Mouse (Mus musculus) adrenal gland, postnatal 25 days (tissue): ENCODE data around the gene Ltbp3. TPM values are rescaled to one million over a fixed set of nuclear protein-coding genes. Genes with fewer than 3 reads are reported as not detected.

Source experiments
- DNase-seq: peaks from one replicate; pipeline ENCODE4 v3.0.0; 2021; ENCODE audit warnings: mixed read lengths
- total RNA-seq: library from RNA; stranded (reverse); gene quantifications from 2 replicates; pipeline ENCODE4 v1.2.3, GENCODE M21; 2021

Gene Ltbp3
- total RNA-seq, 1 experiment from 2014 or later = 334 TPM

- peak; percentile 74 for DNase-seq
Observed at GRCm38 (mm10) chr19:5724549-5724941, 16.2 kb upstream of the Ltbp3 start.

GRCm38 (mm10) chr19:5725029-5725707, 15.5 kb upstream of the Ltbp3 start:
- no peak for DNase-seq

GRCm38 (mm10) chr19:5725767-5726515, 14.8 kb upstream of the Ltbp3 start, which contains the start of gene Ehbp1l1:
Ehbp1l1 (minus strand) TSS chr19:5726317.
- DNase-seq = peak; percentile 85

DNA sequence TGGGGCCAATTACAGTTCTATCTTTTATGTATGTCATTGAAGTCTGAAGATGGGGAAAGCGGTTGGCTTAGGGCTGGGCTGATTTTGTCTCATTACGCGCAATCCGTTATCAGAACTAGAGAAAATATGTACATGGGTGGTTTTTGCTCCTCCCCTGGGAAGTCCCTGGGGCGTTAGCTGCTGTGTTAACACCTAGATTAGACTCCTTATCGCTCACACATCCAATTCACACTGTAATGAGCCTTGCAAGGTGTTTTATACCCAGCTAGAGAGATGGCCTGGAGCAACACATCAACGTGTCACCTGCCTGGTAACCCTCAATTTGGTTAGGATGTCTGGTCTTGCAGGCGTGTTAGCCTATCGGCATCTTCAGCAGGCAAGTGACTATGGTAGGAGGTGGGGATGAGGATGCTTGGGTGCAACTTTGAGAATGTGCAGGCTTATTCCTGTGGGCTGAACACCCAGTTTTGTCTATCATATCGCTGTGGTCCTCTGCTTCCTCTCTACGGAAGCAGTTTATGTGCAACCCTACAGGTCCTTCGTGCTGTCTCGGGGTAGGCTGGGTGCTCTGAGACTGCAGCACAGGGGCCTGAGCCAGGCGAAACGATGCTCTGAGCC, 13.6 kb upstream of the Ltbp3 start:
- DNase-seq = no peak

GRCm38 (mm10) chr19:5727701-5728100, 13.0 kb upstream of the Ltbp3 start:
- peak; percentile 89 for DNase-seq

- peak; percentile 70 for DNase-seq
Observed at GRCm38 (mm10) chr19:5728631-5729443, 11.9 kb upstream of the Ltbp3 start.

DNA sequence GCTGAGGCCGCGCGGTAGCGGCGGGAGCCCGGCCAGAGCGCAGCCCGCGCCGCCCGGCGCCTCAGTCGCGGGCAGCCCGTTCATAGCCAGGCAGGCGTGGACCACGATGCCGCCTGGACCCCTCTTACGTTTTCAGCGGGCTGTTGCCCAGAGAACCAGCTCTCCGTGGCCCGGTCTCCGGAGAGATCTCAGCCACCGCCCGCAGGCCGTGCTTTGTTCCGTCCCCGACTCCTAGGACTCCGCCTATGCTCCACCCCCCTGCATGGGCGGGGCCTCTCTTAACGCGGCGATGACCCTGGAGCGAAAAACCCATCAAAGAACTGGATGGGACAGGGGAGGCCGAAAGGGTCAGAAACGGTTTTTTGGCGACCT, 11.3 kb upstream of the Ltbp3 start, which contains the start of gene Fam89b:
Gene Fam89b (minus strand): TSS at position 210 of the 372 bp plus-strand sequence.
- peak; percentile 93 for DNase-seq

DNA sequence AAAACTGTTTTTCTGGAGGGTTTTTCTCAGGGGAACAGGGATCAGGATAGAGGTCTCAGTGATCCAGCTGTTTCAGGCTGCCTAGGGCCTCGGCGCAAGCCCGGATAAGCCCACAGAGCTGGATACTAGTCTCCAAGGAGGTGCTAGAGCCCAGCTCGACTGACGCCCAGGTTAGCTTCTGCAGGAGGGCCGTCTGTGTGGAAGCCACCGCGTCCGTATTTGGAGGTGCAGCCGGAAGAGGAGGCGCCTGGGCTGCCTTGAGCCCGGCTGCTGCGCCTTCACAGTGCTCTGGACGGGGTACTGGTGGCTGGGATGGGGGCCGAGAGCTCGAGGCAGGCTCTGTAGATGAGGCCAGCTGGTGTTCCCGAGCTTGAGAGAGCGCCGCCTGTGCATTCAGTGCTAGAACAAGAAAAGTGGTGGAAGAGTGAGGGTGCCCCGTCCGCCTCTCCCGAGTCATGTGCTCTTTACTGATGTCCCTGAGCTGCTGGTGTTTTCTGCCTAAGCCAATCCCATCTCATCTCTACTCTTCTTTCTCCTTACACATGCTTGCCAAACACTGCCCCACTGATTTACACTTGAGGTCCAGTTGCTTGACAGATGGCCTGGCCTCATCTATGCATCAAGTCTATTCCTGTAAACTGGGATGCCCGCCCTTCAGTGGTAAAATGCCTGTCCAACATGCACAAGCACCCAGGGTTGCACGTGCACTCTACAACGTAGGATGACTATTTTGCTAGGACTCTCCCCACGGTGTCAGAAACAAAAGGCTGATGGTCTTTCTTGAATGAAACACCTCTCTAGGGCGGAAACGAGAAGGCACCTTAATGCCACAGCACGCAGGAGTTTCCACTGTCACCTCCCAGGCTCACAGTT, 10.2 kb upstream of the Ltbp3 start:
- DNase-seq = no peak

- peak; percentile 92 for DNase-seq
Observed at GRCm38 (mm10) chr19:5731264-5731978, 9.3 kb upstream of the Ltbp3 start.

- no peak for DNase-seq
Observed at GRCm38 (mm10) chr19:5734325-5734724, 6.4 kb upstream of the Ltbp3 start.

- DNase-seq = no peak
Observed at GRCm38 (mm10) chr19:5739446-5739845, 1.3 kb upstream of the Ltbp3 start.

DNA sequence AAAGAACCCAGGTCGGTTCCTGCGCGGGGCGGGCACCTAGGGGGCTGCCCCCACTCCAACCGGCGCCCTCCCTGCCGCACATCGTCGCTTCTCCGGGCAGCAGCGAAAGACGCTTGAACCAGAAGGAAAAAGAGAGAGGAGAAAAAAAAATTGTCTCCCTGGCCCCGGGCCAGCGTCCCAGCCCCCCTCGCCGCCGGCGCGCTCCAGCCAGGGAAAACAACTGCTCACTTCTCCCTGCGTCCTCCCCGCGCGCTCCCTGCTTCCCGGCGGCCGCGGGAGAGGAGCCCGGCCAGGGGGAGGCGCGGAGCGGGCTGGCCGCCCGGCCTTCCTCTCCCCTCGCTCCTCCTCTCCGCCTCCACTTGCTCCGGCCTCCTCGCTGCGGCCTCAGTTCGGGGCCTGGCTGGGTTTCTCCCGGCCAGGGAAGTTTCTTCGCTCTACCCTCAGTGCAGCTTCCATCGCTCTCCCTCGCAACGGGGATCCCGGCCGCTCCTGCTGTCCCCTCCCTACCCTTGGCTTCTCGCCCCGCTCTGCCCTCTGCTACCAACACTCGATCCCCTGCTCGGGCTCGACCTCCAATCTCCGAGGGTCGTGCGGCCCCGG, 1.0 kb downstream of the Ltbp3 start:
- DNase-seq = peak; percentile 85

- DNase-seq = peak; percentile 51
Observed at GRCm38 (mm10) chr19:5742241-5742641, 1.5 kb downstream of the Ltbp3 start.

- DNase-seq = peak; percentile 70
Observed at GRCm38 (mm10) chr19:5743576-5743975, 2.9 kb downstream of the Ltbp3 start.

- peak; percentile 77 for DNase-seq
Observed at GRCm38 (mm10) chr19:5745756-5746710, 5.3 kb downstream of the Ltbp3 start.

- no peak for DNase-seq
Observed at GRCm38 (mm10) chr19:5746907-5747363, 6.2 kb downstream of the Ltbp3 start.

- DNase-seq = peak; percentile 74
Observed at GRCm38 (mm10) chr19:5749476-5749875, 8.8 kb downstream of the Ltbp3 start.

- no peak for DNase-seq
Observed at GRCm38 (mm10) chr19:5750951-5751350, 10.2 kb downstream of the Ltbp3 start.

DNA sequence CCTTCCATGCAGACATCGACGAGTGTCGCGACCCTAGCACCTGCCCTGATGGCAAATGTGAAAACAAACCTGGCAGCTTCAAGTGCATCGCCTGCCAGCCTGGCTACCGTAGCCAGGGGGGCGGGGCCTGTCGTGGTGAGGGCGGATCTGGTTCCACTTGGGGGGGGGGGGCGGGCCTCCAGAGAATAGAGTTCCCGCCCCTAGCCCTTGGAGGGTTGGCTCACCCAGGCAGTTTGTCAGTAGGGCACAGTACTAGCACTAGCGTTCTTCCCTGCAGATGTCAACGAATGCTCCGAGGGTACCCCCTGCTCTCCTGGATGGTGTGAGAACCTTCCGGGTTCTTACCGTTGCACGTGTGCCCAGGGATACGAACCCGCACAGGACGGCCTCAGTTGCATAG, 11.0 kb downstream of the Ltbp3 start:
- peak; percentile 82 for DNase-seq
